Comparison of ENCODE assay signal across 14 mouse cellular contexts in genomic region chr3:117405821-117406220, GRCm38 (mm10).
"Had no signal": no experiment of that assay in that cellular context is flagged by ENCODE, and none has a peak within 500 bp of the region (broad histone marks: within the 10 kb centered on the region; RNA-seq: fewer than 3 reads in every experiment).

No protein-coding gene starts in this region.

- DNase-seq: cerebellum, adult 8-10 months; cerebellum, adult 9-10 months; cerebellum, adult 9-11 months; cerebellum, postnatal 36 days; embryo, embryonic 11 days; forebrain, postnatal 0 days; gastrocnemius, adult 2 months; gastrocnemius, postnatal 10 days; gastrocnemius, postnatal 14 days; gastrocnemius, postnatal 25 days; gastrocnemius, postnatal 36 days; heart, adult 11 months; heart, adult 18-20 months; heart, adult 2 months had no signal
